Mouse (Mus musculus): ENCODE data around the gene Gm21992. TPM values are rescaled to one million over a fixed set of nuclear protein-coding genes. Genes with fewer than 3 reads are reported as not detected.

Gene Gm21992
- total and polyA plus RNA-seq, 3 experiments = 1.7 to 40.1 (median 11.2) TPM

GRCm38 (mm10) chr19:4793831-4794422, 17.5 kb downstream of the Gm21992 start, which contains the start of gene Rbm4:
Gene Rbm4 (minus strand): TSS chr19:4793901.
- H3K36me3 ChIP-seq (replicated peaks) = peaks cover 72% of the 10 kb centered on the region
- H3K9me3 ChIP-seq (replicated peaks) = no peaks in the 10 kb centered on the region
- peak; percentile 95 for DNase-seq (ENCODE audit: low spot score)
- H3K27me3 ChIP-seq (ENCODE audit: insufficient read depth, low read length) = no peaks in the 10 kb centered on the region
- peak within 1 kb of the TSS; percentile 78 for H3K4me3 ChIP-seq (ENCODE audit: low read depth, low read length)
- ATAC-seq (ENCODE audit: extremely low read depth, insufficient number of reproducible peaks, low FRiP score, poor library complexity, severe bottlenecking) = peak; percentile 99
- TF ChIP-seq CTCF (IDR thresholded peaks at IDR 0.05; ENCODE audit: low read depth, low read length) = no peak
- TF ChIP-seq POLR2AphosphoS5 (IDR thresholded peaks at IDR 0.05; ENCODE audit: insufficient replicate concordance, low read depth, low read length) = 0 out of 2 replicates have a peak, but pooled peaks have one; percentile 70
- peaks cover 61% of the 10 kb centered on the region for H3K4me1 ChIP-seq (ENCODE audit: insufficient read depth, low read depth, low read length)

GRCm38 (mm10) chr19:4793281-4793830, 18.1 kb downstream of the Gm21992 start:
- Histone ChIP-seq H3K27me3 (ENCODE audit: insufficient read depth, low read length) (no peaks in the 10 kb centered on the region), H3K36me3 (replicated peaks) (peaks cover 71% of the 10 kb centered on the region), H3K4me3 (ENCODE audit: low read depth, low read length) (peak overlapping the region; percentile 78), H3K9me3 (replicated peaks) (no peaks in the 10 kb centered on the region), H3K4me1 (ENCODE audit: insufficient read depth, low read depth, low read length) (peaks cover 60% of the 10 kb centered on the region)
- DNase-seq (ENCODE audit: low spot score) = peak; percentile 19
- ATAC-seq (ENCODE audit: extremely low read depth, insufficient number of reproducible peaks, low FRiP score, poor library complexity, severe bottlenecking) = no peak
- TF ChIP-seq CTCF (IDR thresholded peaks at IDR 0.05; ENCODE audit: low read depth, low read length) (no peak), TAL1 (conservative IDR thresholded peaks at IDR 0.05; ENCODE audit: low read depth, low read length) (no peak), GATA1 (IDR thresholded peaks at IDR 0.05; ENCODE audit: borderline replicate concordance, low read length) (no peak), GATA2 (IDR thresholded peaks at IDR 0.05; ENCODE audit: borderline replicate concordance, low read depth, low read length) (no peak), POLR2AphosphoS5 (IDR thresholded peaks at IDR 0.05; ENCODE audit: insufficient replicate concordance, low read depth, low read length) (no peak; the same call in 1 of the 2 replicates)

- ATAC-seq (ENCODE audit: extremely low read depth, insufficient number of reproducible peaks, low FRiP score, poor library complexity, severe bottlenecking) (no peak), DNase-seq (ENCODE audit: low spot score) (no peak)
- Histone ChIP-seq H3K27me3 (ENCODE audit: insufficient read depth, low read length) (no peaks in the 10 kb centered on the region), H3K9me3 (replicated peaks) (no peaks in the 10 kb centered on the region), H3K36me3 (replicated peaks) (peaks cover 95% of the 10 kb centered on the region), H3K4me3 (ENCODE audit: low read depth, low read length) (no peak overlapping the region), H3K4me1 (ENCODE audit: insufficient read depth, low read depth, low read length) (peaks cover 38% of the 10 kb centered on the region)
- TF ChIP-seq GATA1 (IDR thresholded peaks at IDR 0.05; ENCODE audit: borderline replicate concordance, low read length) = no peak
- no peak for TF ChIP-seq CTCF (IDR thresholded peaks at IDR 0.05; ENCODE audit: low read depth, low read length)
- no peak for TF ChIP-seq TAL1 (conservative IDR thresholded peaks at IDR 0.05; ENCODE audit: low read depth, low read length)
Observed at GRCm38 (mm10) chr19:4786313-4786712, 25.1 kb downstream of the Gm21992 start.

- DNase-seq (ENCODE audit: low spot score) = no peak
- TF ChIP-seq CTCF (IDR thresholded peaks at IDR 0.05; ENCODE audit: low read depth, low read length) (no peak), GATA1 (IDR thresholded peaks at IDR 0.05; ENCODE audit: borderline replicate concordance, low read length) (no peak), GATA2 (IDR thresholded peaks at IDR 0.05; ENCODE audit: borderline replicate concordance, low read depth, low read length) (no peak), TAL1 (conservative IDR thresholded peaks at IDR 0.05; ENCODE audit: low read depth, low read length) (no peak), POLR2AphosphoS5 (IDR thresholded peaks at IDR 0.05; ENCODE audit: insufficient replicate concordance, low read depth, low read length) (no peak)
- ATAC-seq (ENCODE audit: extremely low read depth, insufficient number of reproducible peaks, low FRiP score, poor library complexity, severe bottlenecking) = no peak
- Histone ChIP-seq H3K4me3 (ENCODE audit: low read depth, low read length) (no peak overlapping the region), H3K9me3 (replicated peaks) (no peaks in the 10 kb centered on the region), H3K36me3 (replicated peaks) (peaks cover 93% of the 10 kb centered on the region), H3K4me1 (ENCODE audit: insufficient read depth, low read depth, low read length) (peaks cover 30% of the 10 kb centered on the region), H3K27me3 (ENCODE audit: insufficient read depth, low read length) (no peaks in the 10 kb centered on the region)
Observed at GRCm38 (mm10) chr19:4785206-4785605, 26.2 kb downstream of the Gm21992 start.

- Histone ChIP-seq H3K27me3 (ENCODE audit: insufficient read depth, low read length) (no peaks in the 10 kb centered on the region), H3K36me3 (replicated peaks) (peaks cover 96% of the 10 kb centered on the region), H3K9me3 (replicated peaks) (no peaks in the 10 kb centered on the region), H3K4me1 (ENCODE audit: insufficient read depth, low read depth, low read length) (peaks cover 32% of the 10 kb centered on the region), H3K4me3 (ENCODE audit: low read depth, low read length) (no peak overlapping the region)
- ATAC-seq (ENCODE audit: extremely low read depth, insufficient number of reproducible peaks, low FRiP score, poor library complexity, severe bottlenecking) (no peak), DNase-seq (ENCODE audit: low spot score) (no peak)
- no peak for TF ChIP-seq CTCF (IDR thresholded peaks at IDR 0.05; ENCODE audit: low read depth, low read length)
- TF ChIP-seq GATA1 (IDR thresholded peaks at IDR 0.05; ENCODE audit: borderline replicate concordance, low read length) = no peak
- TF ChIP-seq POLR2AphosphoS5 (IDR thresholded peaks at IDR 0.05; ENCODE audit: insufficient replicate concordance, low read depth, low read length) = no peak
- TF ChIP-seq GATA2 (IDR thresholded peaks at IDR 0.05; ENCODE audit: borderline replicate concordance, low read depth, low read length) = no peak
- no peak for TF ChIP-seq TAL1 (conservative IDR thresholded peaks at IDR 0.05; ENCODE audit: low read depth, low read length)
Observed at GRCm38 (mm10) chr19:4782891-4783290, 28.5 kb downstream of the Gm21992 start.

GRCm38 (mm10) chr19:4772785-4773184, 38.6 kb downstream of the Gm21992 start:
- no peak for DNase-seq (ENCODE audit: low spot score)
- no peaks in the 10 kb centered on the region for H3K27me3 ChIP-seq (ENCODE audit: insufficient read depth, low read length)
- H3K4me1 ChIP-seq (ENCODE audit: insufficient read depth, low read depth, low read length) = peaks cover 13% of the 10 kb centered on the region
- TF ChIP-seq GATA1 (IDR thresholded peaks at IDR 0.05; ENCODE audit: borderline replicate concordance, low read length) = no peak
- TF ChIP-seq CTCF (IDR thresholded peaks at IDR 0.05; ENCODE audit: low read depth, low read length) = no peak
- TF ChIP-seq GATA2 (IDR thresholded peaks at IDR 0.05; ENCODE audit: borderline replicate concordance, low read depth, low read length) = no peak
- no peak for TF ChIP-seq POLR2AphosphoS5 (IDR thresholded peaks at IDR 0.05; ENCODE audit: insufficient replicate concordance, low read depth, low read length)
- no peak for TF ChIP-seq TAL1 (conservative IDR thresholded peaks at IDR 0.05; ENCODE audit: low read depth, low read length)
- H3K9me3 ChIP-seq (replicated peaks) = no peaks in the 10 kb centered on the region
- H3K4me3 ChIP-seq (ENCODE audit: low read depth, low read length) = no peak overlapping the region
- peaks cover 96% of the 10 kb centered on the region for H3K36me3 ChIP-seq (replicated peaks)
- ATAC-seq (ENCODE audit: extremely low read depth, insufficient number of reproducible peaks, low FRiP score, poor library complexity, severe bottlenecking) = no peak
